Mouse (Mus musculus) testis, adult 2 months (tissue): ENCODE results near the gene Zfp575. TPM values are rescaled to one million over a fixed set of nuclear protein-coding genes. Genes with fewer than 3 reads are reported as not detected.

Experiments
- H3K27ac ChIP-seq: fragments of 200-500 bp; 2 replicates; pipeline ENCODE4 v1.5.1; 2012; ENCODE audit warnings: low read depth, low read length; ENCODE audit not compliant: control insufficient read depth, insufficient read depth
- H3K27me3 ChIP-seq: fragments of 200-500 bp; 2 replicates; pipeline ENCODE4 v1.6.1; 2012; ENCODE audit warnings: mild to moderate bottlenecking, low read length, moderate library complexity; ENCODE audit not compliant: control insufficient read depth, insufficient read depth
- H3K36me3 ChIP-seq: fragments of 200-500 bp; 2 replicates; pipeline ENCODE4 v1.6.1; 2012; ENCODE audit warnings: mild to moderate bottlenecking, low read length; ENCODE audit not compliant: control insufficient read depth, insufficient read depth
- H3K4me1 ChIP-seq: fragments of 200-500 bp; 2 replicates; pipeline ENCODE4 v1.6.1; 2012; ENCODE audit warnings: low read length; ENCODE audit not compliant: control insufficient read depth, insufficient read depth
- H3K4me3 ChIP-seq: fragments of 200-500 bp; 2 replicates; pipeline ENCODE4 v1.5.1; 2012; ENCODE audit warnings: low read depth, mild to moderate bottlenecking, low read length, moderate library complexity, mixed read lengths; ENCODE audit not compliant: control insufficient read depth
- CTCF ChIP-seq: fragments of 200-500 bp; IDR thresholded peaks from 2 replicates; pipeline ENCODE4 v1.5.1; 2012; ENCODE audit warnings: low read depth, mild to moderate bottlenecking, inconsistent platforms, low read length, moderate library complexity; ENCODE audit not compliant: control insufficient read depth, insufficient read depth, insufficient replicate concordance
- POLR2A ChIP-seq: fragments of 200-500 bp; IDR thresholded peaks from 2 replicates; pipeline ENCODE4 v1.6.1; 2012; ENCODE audit warnings: low read depth, mild to moderate bottlenecking, inconsistent platforms, low read length, moderate library complexity; ENCODE audit not compliant: control insufficient read depth
- polyA plus RNA-seq: library from polyadenylated mRNA; depleted of rRNA; stranded (reverse); fragments of >200 nt; gene quantifications from 2 replicates; pipeline ENCODE4 v1.2.3, GENCODE M21; 2012; rRNA removed

The Zfp575 gene
- polyA plus RNA-seq, 1 experiment: 0.04 TPM

DNA sequence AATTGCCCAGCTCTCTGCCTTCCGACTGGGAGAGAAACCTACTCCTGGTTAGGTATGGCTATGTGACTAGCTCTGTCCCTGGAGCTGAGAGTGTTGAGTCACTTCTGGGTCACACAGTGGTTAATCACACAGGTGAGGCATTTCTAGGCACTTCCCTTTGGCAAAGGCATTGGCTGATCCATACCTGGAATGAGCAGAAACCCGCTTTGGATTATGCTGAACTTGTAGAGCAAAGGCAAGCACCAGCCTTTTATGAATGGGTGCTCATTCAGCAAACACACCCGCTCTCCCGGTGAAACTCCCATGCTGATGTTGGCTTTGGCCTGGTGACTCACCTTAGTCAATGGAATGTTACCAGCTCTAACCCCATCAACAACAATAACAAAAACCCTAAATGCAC is 47.8 kb downstream of the Zfp575 start:
- TF ChIP-seq CTCF: no peak
- TF ChIP-seq POLR2A: no peak
- no peak overlapping the region for H3K4me3 ChIP-seq
- no peak overlapping the region for H3K27ac ChIP-seq

DNA sequence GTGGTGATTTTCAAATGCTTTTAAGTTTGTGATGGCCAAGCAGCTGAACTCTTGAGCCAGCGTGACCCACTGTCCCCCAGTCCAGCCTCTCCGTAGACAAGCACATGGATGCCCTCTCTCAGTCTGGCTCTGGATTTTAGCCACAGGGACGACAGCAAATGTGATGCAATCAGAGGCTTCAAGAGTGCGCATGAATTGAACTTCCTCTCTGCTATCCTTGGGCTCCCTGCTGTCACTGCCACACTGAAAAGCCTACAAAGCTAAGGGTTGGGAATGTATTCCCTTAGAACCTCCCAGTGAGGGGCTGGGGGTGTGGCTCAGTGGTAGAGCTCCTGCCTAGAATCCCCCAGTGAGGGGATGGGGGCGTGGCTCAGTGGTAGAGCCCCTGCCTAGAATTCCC is 48.7 kb downstream of the Zfp575 start:
- H3K4me1 ChIP-seq: peaks cover 3% of the 10 kb centered on the region; the same call in 1 of the 2 replicates
- TF ChIP-seq CTCF: no peak
- no peak for TF ChIP-seq POLR2A

More for the DNA sequence above, 47.8 kb downstream of the Zfp575 start:
- Histone ChIP-seq H3K36me3 (no peaks in the 10 kb centered on the region), H3K4me1 (no peaks in the 10 kb centered on the region; the same call in 1 of the 2 replicates), H3K27me3 (no peaks in the 10 kb centered on the region)

DNA sequence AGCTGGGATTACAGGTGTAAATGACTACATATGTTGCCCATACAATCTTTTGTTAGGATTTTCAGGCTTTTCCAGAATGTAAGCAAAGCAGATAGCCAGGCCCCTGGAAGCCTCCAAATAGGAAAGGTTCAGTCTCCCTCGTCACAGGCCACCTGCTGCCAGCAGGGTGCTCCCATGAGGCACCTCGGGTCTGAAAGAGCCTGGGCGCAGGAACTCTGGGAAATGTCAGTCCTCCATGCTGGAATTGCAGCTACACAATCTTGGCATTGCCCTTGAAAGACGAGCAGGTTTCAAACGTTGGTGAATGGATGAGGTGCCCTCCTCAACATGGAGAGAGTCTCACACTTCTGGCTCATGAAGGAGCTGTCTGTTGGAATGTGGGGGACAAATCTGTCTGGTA is 49.3 kb downstream of the Zfp575 start:
- peaks cover 3% of the 10 kb centered on the region; the same call in 1 of the 2 replicates for H3K4me1 ChIP-seq
- no peak overlapping the region for H3K4me3 ChIP-seq
- TF ChIP-seq CTCF (no peak), POLR2A (no peak)
- H3K27me3 ChIP-seq: no peaks in the 10 kb centered on the region
- H3K36me3 ChIP-seq: no peaks in the 10 kb centered on the region
- no peak overlapping the region for H3K27ac ChIP-seq

More for the DNA sequence above, 48.7 kb downstream of the Zfp575 start:
- H3K4me3 ChIP-seq: no peak overlapping the region
- H3K27me3 ChIP-seq: no peaks in the 10 kb centered on the region
- H3K27ac ChIP-seq: no peak overlapping the region
- H3K36me3 ChIP-seq: no peaks in the 10 kb centered on the region

DNA sequence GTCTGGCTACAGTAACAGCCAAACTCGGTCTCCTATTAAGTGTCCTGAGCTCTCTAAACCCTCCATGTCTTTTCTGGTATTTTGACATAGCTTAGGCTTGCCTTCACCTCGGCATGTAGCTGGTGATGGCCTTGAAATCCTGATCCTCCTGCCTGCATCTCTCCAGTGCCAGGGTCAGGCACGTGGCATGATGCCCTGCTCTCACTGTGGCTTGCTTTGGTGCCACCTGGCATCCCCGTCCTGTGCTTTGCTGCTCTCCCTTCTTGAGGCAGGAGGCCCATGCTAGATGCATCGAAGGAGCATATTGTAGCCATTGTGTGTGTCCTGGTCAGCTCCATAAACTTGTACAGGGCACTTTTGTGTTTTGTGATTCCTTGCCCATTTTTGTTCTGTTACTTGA is 49.9 kb downstream of the Zfp575 start:
- no peak overlapping the region for H3K4me3 ChIP-seq
- TF ChIP-seq POLR2A: no peak
- no peak for TF ChIP-seq CTCF
- H3K27ac ChIP-seq: no peak overlapping the region
- H3K4me1 ChIP-seq: peaks cover 3% of the 10 kb centered on the region; the same call in 1 of the 2 replicates
- H3K27me3 ChIP-seq: no peaks in the 10 kb centered on the region
- H3K36me3 ChIP-seq: no peaks in the 10 kb centered on the region

DNA sequence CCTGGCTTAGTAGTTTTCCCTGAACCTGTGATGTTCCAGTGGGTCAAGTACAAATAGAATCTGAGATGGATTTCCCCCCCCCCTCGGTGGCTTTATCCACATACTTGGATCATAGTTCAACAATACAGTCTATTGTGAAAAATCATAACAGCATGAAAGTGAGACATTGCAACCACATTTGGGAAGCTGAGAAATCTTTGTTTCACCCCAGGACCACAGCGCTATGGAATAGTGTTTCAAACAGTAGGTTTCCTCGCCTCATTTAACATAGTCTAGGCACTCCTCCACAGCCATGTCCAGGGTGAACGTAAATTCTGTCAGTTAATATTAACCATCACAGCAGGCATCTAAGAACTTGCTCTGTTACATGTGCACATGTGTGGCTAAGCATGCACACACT is 50.4 kb downstream of the Zfp575 start:
- Histone ChIP-seq H3K4me1 (peaks cover 3% of the 10 kb centered on the region; the same call in 1 of the 2 replicates), H3K27ac (no peak overlapping the region), H3K4me3 (no peak overlapping the region), H3K36me3 (no peaks in the 10 kb centered on the region), H3K27me3 (no peaks in the 10 kb centered on the region)
- no peak for TF ChIP-seq CTCF
- TF ChIP-seq POLR2A: no peak

DNA sequence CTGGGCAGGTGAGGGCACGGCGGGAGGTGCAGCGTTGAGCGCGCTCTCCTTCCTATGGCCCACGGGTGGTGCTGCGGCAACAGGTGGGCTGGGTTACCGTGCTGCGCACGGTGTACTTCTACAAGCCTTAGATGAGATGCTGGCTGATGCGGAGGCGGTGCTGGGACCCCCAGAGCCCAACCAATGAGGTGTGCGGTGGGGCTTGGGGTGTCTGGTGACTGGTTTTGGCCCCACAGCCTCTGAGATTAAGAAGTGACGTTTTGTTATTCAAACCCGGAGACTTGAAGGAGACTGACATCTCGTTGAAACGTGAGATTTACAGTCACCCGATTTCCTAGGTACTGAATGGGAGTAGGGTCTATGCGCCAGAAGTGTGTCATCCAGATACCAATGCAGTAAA is 53.1 kb downstream of the Zfp575 start:
- Histone ChIP-seq H3K36me3 (no peaks in the 10 kb centered on the region), H3K4me1 (peaks cover 28% of the 10 kb centered on the region), H3K27me3 (no peaks in the 10 kb centered on the region), H3K4me3 (no peak overlapping the region), H3K27ac (no peak overlapping the region)
- TF ChIP-seq CTCF: no peak

Other genes with a start within 250 kb of the Zfp575 start
- 1.7 and 2.3 TPM in 2 replicates for gene Lypd5, start 238.4 kb downstream of the Zfp575 start, polyA plus RNA-seq
- gene Kcnn4, start 217.4 kb downstream of the Zfp575 start, polyA plus RNA-seq: 2.5 and 3.8 TPM in 2 replicates
- 151 and 171 TPM in 2 replicates for gene Smg9, start 188.0 kb downstream of the Zfp575 start, polyA plus RNA-seq
- 1,510 and 1,812 TPM in 2 replicates for gene Irgc1, start 135.3 kb downstream of the Zfp575 start, polyA plus RNA-seq
- gene Plaur, start 125.2 kb downstream of the Zfp575 start, polyA plus RNA-seq: 0.38 TPM in 1 of 2 replicates, not detected in the other
- gene Cadm4, start 105.6 kb downstream of the Zfp575 start, polyA plus RNA-seq: 1.8 and 2.5 TPM in 2 replicates
- 16.8 and 20.3 TPM in 2 replicates for gene Zfp428, start 80.6 kb downstream of the Zfp575 start, polyA plus RNA-seq
- 144 and 154 TPM in 2 replicates for gene AC161166.1, start 75.2 kb downstream of the Zfp575 start, polyA plus RNA-seq
- 2.2 and 2.4 TPM in 2 replicates for gene Irgq, start 57.0 kb downstream of the Zfp575 start, polyA plus RNA-seq
- gene Pinlyp, start 41.5 kb downstream of the Zfp575 start, polyA plus RNA-seq: 18.3 and 20.2 TPM in 2 replicates
- gene Xrcc1, start 41.4 kb downstream of the Zfp575 start, polyA plus RNA-seq: 69.4 and 79.8 TPM in 2 replicates
- 1.3 and 1.5 TPM in 2 replicates for gene Ethe1, start 98 bp downstream of the Zfp575 start, polyA plus RNA-seq
- 0.52 and 0.85 TPM in 2 replicates for gene Phldb3, start 23.1 kb upstream of the Zfp575 start, polyA plus RNA-seq
- 0.06 and 0.16 TPM in 2 replicates for gene Lypd3, start 48.9 kb upstream of the Zfp575 start, polyA plus RNA-seq
- 418 and 545 TPM in 2 replicates for gene Tex101, start 89.0 kb upstream of the Zfp575 start, polyA plus RNA-seq
- gene BC049730, start 121.6 kb upstream of the Zfp575 start, polyA plus RNA-seq: 97.9 and 114 TPM in 2 replicates
- gene Gm4763, start 139.3 kb upstream of the Zfp575 start, polyA plus RNA-seq: 57.3 and 81.2 TPM in 2 replicates
- 0.65 and 0.87 TPM in 2 replicates for gene Cd177, start 172.7 kb upstream of the Zfp575 start, polyA plus RNA-seq
- 0.38 and 63.4 TPM in 2 replicates for gene Ceacam10, start 189.6 kb upstream of the Zfp575 start, polyA plus RNA-seq